Mouse (Mus musculus) limb, embryonic 12.5 days (tissue): ENCODE measurements around the gene Rgp1. TPM values are rescaled to one million over a fixed set of nuclear protein-coding genes. Genes with fewer than 3 reads are reported as not detected.
A peak's percentile ranks its signal among the peaks of the same experiment; 100 is the strongest.
"Not testable (repeated sequence)": the region's sequence is repeated elsewhere in the genome, so short reads cannot be mapped to it uniquely, and the experiment has no call there.

Experiments
- ATAC-seq: fragments of 200-750 bp; cut with Nextera tagmentation; 2 replicates; pipeline ENCODE4 v1.8.0; 2017; ENCODE audit warnings: low read depth, moderate TSS enrichment; ENCODE audit not compliant: insufficient number of reproducible peaks, insufficient read depth, low FRiP score, low TSS enrichment
- H3K27ac ChIP-seq: fragments of 300-500 bp; sonication (generic); 2 replicates; pipeline ENCODE4 v1.5.1; 2016; ENCODE audit warnings: mild to moderate bottlenecking, moderate library complexity
- H3K27me3 ChIP-seq: fragments of 300-500 bp; sonication (generic); 2 replicates; pipeline ENCODE4 v1.6.1; 2016; ENCODE audit warnings: mild to moderate bottlenecking, moderate library complexity
- H3K36me3 ChIP-seq: fragments of 300-500 bp; sonication (generic); 2 replicates; pipeline ENCODE4 v1.6.1; 2016; ENCODE audit warnings: mild to moderate bottlenecking, moderate library complexity
- H3K4me1 ChIP-seq: fragments of 300-500 bp; sonication (generic); replicated peaks from 2 replicates; pipeline ENCODE4 v1.6.1; 2016
- H3K4me2 ChIP-seq: fragments of 300-500 bp; sonication (generic); 2 replicates; pipeline ENCODE4 v1.6.1; 2016; ENCODE audit warnings: mild to moderate bottlenecking, moderate library complexity
- H3K4me3 ChIP-seq: fragments of 300-500 bp; sonication (generic); replicated peaks from 2 replicates; pipeline ENCODE4 v1.5.1; 2016; ENCODE audit warnings: mild to moderate bottlenecking
- H3K9ac ChIP-seq: fragments of 300-500 bp; sonication (generic); replicated peaks from 2 replicates; pipeline ENCODE4 v1.6.1; 2016; ENCODE audit warnings: mild to moderate bottlenecking, moderate library complexity
- H3K9me3 ChIP-seq: fragments of 300-500 bp; sonication (generic); 2 replicates; pipeline ENCODE4 v1.6.1; 2016; ENCODE audit warnings: mild to moderate bottlenecking, moderate library complexity
- WGBS: fragments of 180-500 bp; shearing (Covaris S2); methylation state at CpG from one replicate; pipeline ENCODE4 v1.1.7; 2016; 5-methylcytosine and 5-hydroxymethylcytosine counted together
- polyA plus RNA-seq: library from polyadenylated mRNA; unstranded; fragments of >200 nt; fragmentation: Nextera tagmentation; extraction: Ambion mirVana; gene quantifications from 2 replicates; pipeline ENCODE4 v1.2.1, GENCODE M21; 2016

Gene Rgp1
- 36.6 and 42.5 TPM in 2 replicates for polyA plus RNA-seq

- H3K36me3 ChIP-seq, result peaks cover 46% of the 10 kb centered on the region
- peaks cover 36% of the 10 kb centered on the region for H3K4me1 ChIP-seq
- whole genome bisulfite sequencing, result under 1% methylated on average over 75 of the region's 76 CpGs
- H3K4me2 ChIP-seq, result peak within 1 kb of the TSS; percentile 95
- H3K9me3 ChIP-seq, result no peaks in the 10 kb centered on the region
- peak within 1 kb of the TSS; percentile 69 for H3K4me3 ChIP-seq
- peak within 1 kb of the TSS; percentile 90 for H3K27ac ChIP-seq
- H3K9ac ChIP-seq, result peak within 1 kb of the TSS; percentile 79
- peak; percentile 83 for ATAC-seq
- no peaks in the 10 kb centered on the region for H3K27me3 ChIP-seq
These were observed at the start of gene Rgp1, which contains the start of gene Gba2 for GRCm38 (mm10) chr4:43578376-43579204. Rgp1 (plus strand) TSS chr4:43578715. Gba2 (minus strand) TSS chr4:43578873.

- peaks cover 43% of the 10 kb centered on the region for H3K36me3 ChIP-seq
- H3K9ac ChIP-seq, result no peak overlapping the region
- ATAC-seq, result no peak
- H3K9me3 ChIP-seq, result no peaks in the 10 kb centered on the region
- no peak overlapping the region for H3K4me3 ChIP-seq
- H3K4me2 ChIP-seq, result no peak overlapping the region
- 73% methylated on average over 8 of the region's 8 CpGs for WGBS
- no peaks in the 10 kb centered on the region for H3K4me1 ChIP-seq
- peaks cover 9% of the 10 kb centered on the region for H3K27me3 ChIP-seq
- no peak overlapping the region for H3K27ac ChIP-seq
These were observed 48.4 kb upstream of the Rgp1 start for GRCm38 (mm10) chr4:43530081-43530501.

DNA sequence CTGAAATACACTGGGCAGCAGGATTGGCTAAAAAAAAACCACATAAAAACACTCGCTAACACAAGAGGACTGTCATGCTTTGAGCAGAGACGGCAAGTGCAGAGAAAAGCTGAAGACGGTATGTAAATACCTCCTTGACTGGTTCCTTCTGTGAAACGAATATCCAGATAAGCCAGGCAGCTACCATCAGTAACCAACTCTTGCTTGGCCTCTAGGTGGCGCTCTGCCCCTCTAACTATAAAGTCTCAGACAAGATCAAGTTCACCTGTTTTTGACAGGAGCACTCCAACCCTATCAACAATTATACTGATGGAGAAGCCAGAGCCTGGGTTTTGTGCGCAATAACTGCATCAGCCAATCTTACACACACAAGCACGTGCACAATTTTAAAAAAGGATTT lies 47.9 kb upstream of the Rgp1 start:
- H3K27me3 ChIP-seq, result peaks cover 5% of the 10 kb centered on the region; the same call in 1 of the 2 replicates
- no peak for ATAC-seq
- no peaks in the 10 kb centered on the region for H3K9me3 ChIP-seq
- H3K9ac ChIP-seq, result no peak overlapping the region
- H3K4me1 ChIP-seq, result no peaks in the 10 kb centered on the region
- 25% methylated on average over 7 of the region's 7 CpGs for WGBS
- H3K27ac ChIP-seq, result no peak overlapping the region
- H3K4me3 ChIP-seq, result no peak overlapping the region
- no peak overlapping the region for H3K4me2 ChIP-seq
- peaks cover 48% of the 10 kb centered on the region for H3K36me3 ChIP-seq

DNA sequence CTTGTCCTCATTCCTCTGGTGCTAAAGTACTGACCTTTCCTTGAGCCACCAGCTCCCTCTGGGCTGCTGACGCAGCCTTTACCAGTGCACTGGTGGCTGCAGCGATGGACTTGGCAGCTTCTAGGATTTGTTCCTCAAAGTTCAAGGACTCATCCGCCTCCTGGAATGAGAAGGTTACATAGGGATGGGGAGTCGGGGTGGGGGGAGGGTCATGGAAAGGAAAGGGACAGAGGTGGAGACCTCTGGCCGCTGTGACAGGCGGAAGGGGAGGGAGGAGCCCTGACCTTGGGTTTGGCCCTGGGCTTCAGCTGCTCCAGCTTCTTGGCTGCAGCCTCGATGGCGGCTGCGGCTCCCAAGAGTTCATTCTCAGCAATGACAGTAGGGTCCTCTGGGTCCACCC lies 45.2 kb upstream of the Rgp1 start:
- Histone ChIP-seq H3K9me3 (no peaks in the 10 kb centered on the region), H3K27me3 (no peaks in the 10 kb centered on the region), H3K4me1 (no peaks in the 10 kb centered on the region), H3K36me3 (peaks cover 74% of the 10 kb centered on the region), H3K4me3 (no peak overlapping the region), H3K4me2 (no peak overlapping the region), H3K9ac (no peak overlapping the region), H3K27ac (no peak overlapping the region)
- WGBS, result 89% methylated on average over 9 of the region's 9 CpGs
- ATAC-seq, result no peak

DNA sequence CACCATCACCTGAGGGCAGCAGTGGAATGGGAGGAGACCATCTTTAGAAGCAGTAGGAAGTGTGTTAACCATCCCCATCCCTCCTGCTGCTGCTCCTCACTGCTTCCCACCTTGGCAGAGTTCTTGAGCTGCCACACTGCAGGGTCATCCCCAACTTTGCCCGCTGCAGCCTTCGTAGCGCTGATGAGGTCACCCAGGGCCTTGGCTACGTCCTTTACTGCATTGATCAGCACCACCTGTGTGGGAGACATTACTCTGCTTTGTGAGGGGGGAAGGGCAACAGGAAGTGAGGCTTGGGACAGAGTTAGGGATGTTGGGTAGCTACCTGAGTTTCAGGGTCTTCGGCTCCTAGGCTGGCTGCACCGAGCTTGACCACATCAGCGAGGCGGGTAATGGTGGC lies 42.9 kb upstream of the Rgp1 start:
- H3K4me3 ChIP-seq, result no peak overlapping the region
- H3K4me2 ChIP-seq, result no peak overlapping the region
- H3K9ac ChIP-seq, result no peak overlapping the region
- 92% methylated on average over 8 of the region's 8 CpGs for WGBS
- no peaks in the 10 kb centered on the region for H3K27me3 ChIP-seq
- no peak for ATAC-seq
- no peak overlapping the region for H3K27ac ChIP-seq
- no peaks in the 10 kb centered on the region for H3K9me3 ChIP-seq
- H3K36me3 ChIP-seq, result peaks cover 98% of the 10 kb centered on the region
- no peaks in the 10 kb centered on the region for H3K4me1 ChIP-seq

DNA sequence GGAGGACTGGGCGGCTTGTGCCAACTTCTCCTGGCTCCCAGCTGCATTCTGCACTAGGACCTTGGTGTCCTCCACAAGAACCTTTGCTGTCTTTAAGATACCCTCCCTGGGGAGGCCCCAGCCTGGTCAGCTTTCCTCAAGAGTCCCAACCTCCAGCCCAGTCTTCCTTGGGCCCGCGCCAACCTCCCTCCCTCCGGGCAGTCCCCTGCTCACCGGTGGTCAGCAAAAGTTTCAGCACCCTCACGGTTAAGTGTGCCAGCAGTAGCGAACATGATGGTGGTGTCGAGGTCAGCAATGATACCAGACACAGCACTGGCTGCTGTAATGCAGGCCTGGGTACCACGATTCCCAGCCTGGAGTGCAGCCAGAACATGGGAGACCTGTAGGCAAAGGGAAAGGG lies 42.5 kb upstream of the Rgp1 start:
- H3K4me1 ChIP-seq, result no peaks in the 10 kb centered on the region
- no peak overlapping the region for H3K9ac ChIP-seq
- 90% methylated on average over 9 of the region's 9 CpGs for WGBS
- no peaks in the 10 kb centered on the region for H3K9me3 ChIP-seq
- no peak overlapping the region for H3K27ac ChIP-seq
- H3K4me2 ChIP-seq, result no peak overlapping the region
- ATAC-seq, result no peak
- no peaks in the 10 kb centered on the region for H3K27me3 ChIP-seq
- peaks cover 98% of the 10 kb centered on the region for H3K36me3 ChIP-seq
- no peak overlapping the region for H3K4me3 ChIP-seq

DNA sequence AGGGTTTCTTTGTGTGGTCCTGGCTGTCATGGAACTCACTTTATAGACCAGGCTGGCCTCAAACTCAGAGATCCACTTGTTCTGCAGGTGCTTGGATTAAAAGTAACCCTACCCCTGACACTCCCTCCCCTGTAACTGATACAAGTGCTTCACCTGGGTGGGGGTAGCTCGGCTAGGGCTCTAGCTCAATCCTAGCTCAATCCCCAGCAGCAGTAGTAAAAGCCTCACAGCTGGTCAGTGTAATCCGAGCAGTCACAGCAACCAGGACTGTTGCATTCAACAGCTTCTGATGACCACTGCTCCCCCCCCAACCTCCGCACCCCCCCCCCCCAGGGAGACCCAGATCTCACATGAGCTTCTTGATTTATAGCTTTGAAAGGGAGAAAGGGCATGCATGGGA lies 36.5 kb upstream of the Rgp1 start:
- no peak overlapping the region for H3K27ac ChIP-seq

DNA sequence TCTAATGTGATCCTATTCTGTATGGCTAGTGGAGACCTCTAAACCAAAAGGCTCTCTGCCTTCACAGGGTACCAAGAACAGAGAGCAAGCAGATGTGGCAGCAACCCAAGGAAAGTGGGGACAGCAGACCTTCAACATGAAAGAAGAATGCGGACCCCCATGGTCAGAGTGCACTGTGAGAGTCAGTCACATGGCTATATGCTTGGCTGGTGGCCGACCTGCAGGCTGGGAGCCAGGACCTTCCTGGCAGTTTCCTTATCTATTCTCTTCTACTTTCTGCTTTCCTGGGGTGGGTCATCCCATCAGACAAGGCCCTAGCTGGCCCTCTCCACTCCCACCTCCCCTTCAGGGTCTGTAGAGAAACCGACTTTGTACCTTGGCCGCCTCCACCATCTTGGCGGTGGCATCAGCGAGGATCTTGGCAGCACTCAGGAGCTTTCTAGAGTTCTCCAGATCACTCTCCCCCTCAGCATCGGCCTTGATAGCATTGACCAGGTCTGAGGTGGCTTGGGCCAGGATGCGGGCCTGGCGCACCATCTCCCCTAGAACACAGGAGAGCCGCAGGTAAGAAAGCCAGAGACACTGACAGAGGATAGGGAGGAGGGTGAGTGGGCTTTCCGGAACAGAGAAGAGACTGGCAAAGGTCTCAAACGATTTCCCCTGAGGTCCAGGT lies 32.0 kb upstream of the Rgp1 start:
- H3K4me1 ChIP-seq, result no peaks in the 10 kb centered on the region
- no peak for ATAC-seq
- WGBS, result 94% methylated on average over 12 of the region's 12 CpGs
- no peaks in the 10 kb centered on the region for H3K27me3 ChIP-seq
- no peaks in the 10 kb centered on the region for H3K9me3 ChIP-seq
- H3K4me3 ChIP-seq, result no peak overlapping the region
- no peak overlapping the region for H3K9ac ChIP-seq
- H3K27ac ChIP-seq, result no peak overlapping the region
- H3K36me3 ChIP-seq, result peaks cover 100% of the 10 kb centered on the region
- no peak overlapping the region for H3K4me2 ChIP-seq

More for the DNA sequence above, 36.5 kb upstream of the Rgp1 start:
- Histone ChIP-seq H3K9ac (no peak overlapping the region), H3K9me3 (no peaks in the 10 kb centered on the region), H3K36me3 (peaks cover 99% of the 10 kb centered on the region), H3K4me2 (no peak overlapping the region), H3K4me1 (no peaks in the 10 kb centered on the region), H3K4me3 (no peak overlapping the region), H3K27me3 (no peaks in the 10 kb centered on the region)
- 58% methylated on average over 3 of the region's 3 CpGs for WGBS
- 0 out of 2 replicates have a peak, but pooled peaks have one; percentile 21 for ATAC-seq

GRCm38 (mm10) chr4:43547160-43547559 lies 31.4 kb upstream of the Rgp1 start:
- no peak overlapping the region for H3K27ac ChIP-seq
- H3K36me3 ChIP-seq, result peaks cover 100% of the 10 kb centered on the region
- H3K27me3 ChIP-seq, result no peaks in the 10 kb centered on the region
- no peaks in the 10 kb centered on the region for H3K4me1 ChIP-seq
- H3K9me3 ChIP-seq, result no peaks in the 10 kb centered on the region
- ATAC-seq, result no peak
- no peak overlapping the region for H3K4me3 ChIP-seq
- H3K9ac ChIP-seq, result no peak overlapping the region
- WGBS, result 95% methylated on average over 8 of the region's 8 CpGs
- H3K4me2 ChIP-seq, result no peak overlapping the region

- H3K4me2 ChIP-seq, result no peak overlapping the region
- no peak for ATAC-seq
- H3K27ac ChIP-seq, result no peak overlapping the region
- H3K4me1 ChIP-seq, result no peaks in the 10 kb centered on the region
- H3K9me3 ChIP-seq, result no peaks in the 10 kb centered on the region
- H3K9ac ChIP-seq, result no peak overlapping the region
- no peak overlapping the region for H3K4me3 ChIP-seq
- 90% methylated on average over 12 of the region's 12 CpGs for WGBS
- H3K27me3 ChIP-seq, result no peaks in the 10 kb centered on the region
- peaks cover 100% of the 10 kb centered on the region for H3K36me3 ChIP-seq
These were observed 29.5 kb upstream of the Rgp1 start for GRCm38 (mm10) chr4:43549055-43549454.

DNA sequence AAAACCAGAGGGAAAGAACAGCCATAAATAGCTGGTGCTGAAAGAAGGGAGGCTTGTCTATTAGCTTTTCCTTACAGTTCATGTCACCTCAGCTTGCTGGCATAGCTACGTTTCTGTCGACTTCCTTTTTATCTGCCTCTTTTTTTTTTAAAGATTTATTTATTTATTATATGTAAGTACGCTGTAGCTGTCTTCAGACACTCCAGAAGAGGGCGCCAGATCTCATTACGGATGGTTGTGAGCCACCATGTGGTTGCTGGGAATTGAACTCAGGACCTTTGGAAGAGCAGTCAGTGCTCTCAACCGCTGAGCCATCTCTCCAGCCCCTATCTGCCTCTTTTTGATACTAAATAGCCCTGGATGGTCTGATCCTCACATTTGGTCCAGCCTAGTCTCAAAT lies 26.7 kb upstream of the Rgp1 start:
- ATAC-seq, H3K27ac ChIP-seq, H3K4me1 ChIP-seq, H3K9me3 ChIP-seq, H3K9ac ChIP-seq, H3K4me3 ChIP-seq, H3K27me3 ChIP-seq, H3K4me2 ChIP-seq: not testable (repeated sequence)
- WGBS, result 91% methylated on average over 6 of the region's 6 CpGs
- peaks cover 100% of the 10 kb centered on the region for H3K36me3 ChIP-seq
